Mouse (Mus musculus) left cerebral cortex, postnatal 14 days (tissue): Measurements from ENCODE around the gene Cmah. TPM values are rescaled to one million over a fixed set of nuclear protein-coding genes. Genes with fewer than 3 reads are reported as not detected.

Source experiments
- DNase-seq, 2 experiments: peaks; one replicate each; pipeline ENCODE4 v3.0.0; 2021 to 2022; ENCODE audit warnings: low spot score in 2 of 2, mixed read lengths in 1 of 2
- intact Hi-C: fragments of 180-260 bp; cut with DNase I; formaldehyde crosslinking; loops from one replicate; pipeline ENCODE4 v1.15.1; 2025
- total RNA-seq, 2 experiments: library from RNA; stranded (reverse); gene quantifications; 2 replicates each; pipeline ENCODE4 v1.2.3; 2021

The Cmah gene
- total RNA-seq, 2 experiments from 2014 or later: 0.20 to 0.44 TPM

- intact Hi-C loops: no loop called here
- no peak for DNase-seq
Observed at GRCm38 (mm10) chr13:24525551-24525950, 198.3 kb downstream of the Cmah start.

GRCm38 (mm10) chr13:24526916-24527315 lies 199.7 kb downstream of the Cmah start:
- DNase-seq: no peak
- intact Hi-C loops: no loop called here

Other genes with a start within 250 kb of the Cmah start
- 10 to 100 TPM; 44.2 to 46.3 TPM for gene Carmil1, start 46.6 kb upstream of the Cmah start, total RNA-seq